Mouse (Mus musculus): ENCODE data around the gene Olfr1297. TPM values are rescaled to one million over a fixed set of nuclear protein-coding genes. Genes with fewer than 3 reads are reported as not detected.

Gene Olfr1297
- total RNA-seq (2021) (not detected), polyA plus RNA-seq (2012; rRNA removed) (not detected in 2 replicates)
- long read RNA-seq: 0 reads

GRCm38 (mm10) chr2:111626397-111626796 is at the start of gene Olfr1297:
TSS of gene Olfr1297 (minus strand) at chr2:111626497.
- Histone ChIP-seq H3K36me3 (ENCODE audit: control insufficient read depth, insufficient read depth, low read length) (no peaks in the 10 kb centered on the region), H3K27me3 (ENCODE audit: control insufficient read depth, insufficient read depth, low read length) (no peaks in the 10 kb centered on the region), H3K9ac (ENCODE audit: low read depth, low read length) (no peak within 1 kb of the TSS), H3K79me2 (replicated peaks; ENCODE audit: control insufficient read depth, insufficient read depth, low read length) (no peaks in the 10 kb centered on the region), H3K4me3 (no peak within 1 kb of the TSS), H3K27ac (no peak within 1 kb of the TSS), H3K4me1 (ENCODE audit: control insufficient read depth, insufficient read depth, low read length) (no peaks in the 10 kb centered on the region)
- no peak for DNase-seq
- WGBS: 44% methylated on average over 1 of the region's 1 CpGs
- intact Hi-C loops (cut with DNase I): no loop called here
- no peak for TF ChIP-seq EP300 (IDR thresholded peaks at IDR 0.05; ENCODE audit: insufficient read depth, low read depth, low read length)
- no peak for TF ChIP-seq POLR2A (IDR thresholded peaks at IDR 0.05; ENCODE audit: insufficient read depth, low read depth, low read length)
- TF ChIP-seq CTCF (IDR thresholded peaks at IDR 0.05): no peak

- H3K4me1 ChIP-seq (ENCODE audit: control insufficient read depth, insufficient read depth, low read length): no peaks in the 10 kb centered on the region
- H3K27me3 ChIP-seq (ENCODE audit: control insufficient read depth, insufficient read depth, low read length): no peaks in the 10 kb centered on the region
- TF ChIP-seq CTCF (IDR thresholded peaks at IDR 0.05) (no peak), POLR2A (IDR thresholded peaks at IDR 0.05; ENCODE audit: insufficient read depth, low read depth, low read length) (no peak)
- H3K36me3 ChIP-seq (ENCODE audit: control insufficient read depth, insufficient read depth, low read length): no peaks in the 10 kb centered on the region
- WGBS: 59% methylated on average over 4 of the region's 4 CpGs
- H3K9ac ChIP-seq (ENCODE audit: low read depth, low read length): no peak within 1 kb of the TSS
- no peak within 1 kb of the TSS for H3K27ac ChIP-seq
- H3K79me2 ChIP-seq (replicated peaks; ENCODE audit: control insufficient read depth, insufficient read depth, low read length): no peaks in the 10 kb centered on the region
- H3K4me3 ChIP-seq: no peak within 1 kb of the TSS
- intact Hi-C loops (cut with DNase I): no loop called here
- DNase-seq: no peak
These were observed 34.8 kb upstream of the Olfr1297 start, which contains the start of gene Olfr1299 for GRCm38 (mm10) chr2:111661119-111661518. TSS of gene Olfr1299 (plus strand) at chr2:111661419.

- no peaks in the 10 kb centered on the region for H3K36me3 ChIP-seq (ENCODE audit: control insufficient read depth, insufficient read depth, low read length)
- no peak for DNase-seq
- no peaks in the 10 kb centered on the region for H3K4me1 ChIP-seq (ENCODE audit: control insufficient read depth, insufficient read depth, low read length)
- TF ChIP-seq CTCF (IDR thresholded peaks at IDR 0.05) (no peak), EP300 (IDR thresholded peaks at IDR 0.05; ENCODE audit: insufficient read depth, low read depth, low read length) (no peak), POLR2A (IDR thresholded peaks at IDR 0.05; ENCODE audit: insufficient read depth, low read depth, low read length) (no peak)
- no peak within 1 kb of the TSS for H3K9ac ChIP-seq (ENCODE audit: low read depth, low read length)
- H3K27ac ChIP-seq: no peak within 1 kb of the TSS
- H3K79me2 ChIP-seq (replicated peaks; ENCODE audit: control insufficient read depth, insufficient read depth, low read length): no peaks in the 10 kb centered on the region
- H3K27me3 ChIP-seq (ENCODE audit: control insufficient read depth, insufficient read depth, low read length): no peaks in the 10 kb centered on the region
- no peak within 1 kb of the TSS for H3K4me3 ChIP-seq
- 62% methylated on average over 1 of the region's 1 CpGs for WGBS
- intact Hi-C loops (cut with DNase I): no loop called here
These were observed 22.8 kb upstream of the Olfr1297 start, which contains the start of gene Olfr1298 for GRCm38 (mm10) chr2:111649101-111649500. TSS of gene Olfr1298 (minus strand) at chr2:111649201.

- TF ChIP-seq EP300 (IDR thresholded peaks at IDR 0.05; ENCODE audit: insufficient read depth, low read depth, low read length) (no peak), CTCF (IDR thresholded peaks at IDR 0.05) (no peak), POLR2A (IDR thresholded peaks at IDR 0.05; ENCODE audit: insufficient read depth, low read depth, low read length) (no peak)
- Histone ChIP-seq H3K9ac (ENCODE audit: low read depth, low read length) (no peak within 1 kb of the TSS), H3K4me3 (no peak within 1 kb of the TSS), H3K36me3 (ENCODE audit: control insufficient read depth, insufficient read depth, low read length) (no peaks in the 10 kb centered on the region), H3K4me1 (ENCODE audit: control insufficient read depth, insufficient read depth, low read length) (no peaks in the 10 kb centered on the region), H3K27me3 (ENCODE audit: control insufficient read depth, insufficient read depth, low read length) (no peaks in the 10 kb centered on the region), H3K27ac (no peak within 1 kb of the TSS), H3K79me2 (replicated peaks; ENCODE audit: control insufficient read depth, insufficient read depth, low read length) (no peaks in the 10 kb centered on the region)
- intact Hi-C loops (cut with DNase I): no loop called here
- DNase-seq: no peak
These were observed 56.7 kb downstream of the Olfr1297 start, which contains the start of gene Olfr1295 for GRCm38 (mm10) chr2:111569581-111569980. TSS of gene Olfr1295 (minus strand) at chr2:111569681.

Other genes starting within 250 kb of the Olfr1297 start
- not detected for gene Olfr1286, start 203.4 kb downstream of the Olfr1297 start, total RNA-seq (2021)
- gene Olfr1286, start 203.4 kb downstream of the Olfr1297 start, polyA plus RNA-seq (2012; rRNA removed): not detected in 2 replicates
- gene Olfr1287, start 177.4 kb downstream of the Olfr1297 start, total RNA-seq (2021): not detected
- gene Olfr1287, start 177.4 kb downstream of the Olfr1297 start, polyA plus RNA-seq (2012; rRNA removed): not detected in 2 replicates
- gene Olfr1288, start 152.4 kb downstream of the Olfr1297 start, total RNA-seq (2021): not detected
- not detected in 2 replicates for gene Olfr1288, start 152.4 kb downstream of the Olfr1297 start, polyA plus RNA-seq (2012; rRNA removed)
- gene Olfr1289, start 145.7 kb downstream of the Olfr1297 start, total RNA-seq (2021): not detected
- not detected in 2 replicates for gene Olfr1289, start 145.7 kb downstream of the Olfr1297 start, polyA plus RNA-seq (2012; rRNA removed)
- gene Olfr1290, start 132.7 kb downstream of the Olfr1297 start, total RNA-seq (2021): not detected
- gene Olfr1290, start 132.7 kb downstream of the Olfr1297 start, polyA plus RNA-seq (2012; rRNA removed): not detected in 2 replicates
- gene Olfr1291-ps1, start 129.3 kb downstream of the Olfr1297 start, total RNA-seq (2021): not detected
- gene Olfr1291-ps1, start 129.3 kb downstream of the Olfr1297 start, polyA plus RNA-seq (2012; rRNA removed): not detected in 2 replicates
- not detected for gene Olfr1293-ps, start 101.3 kb downstream of the Olfr1297 start, total RNA-seq (2021)
- not detected in 2 replicates for gene Olfr1293-ps, start 101.3 kb downstream of the Olfr1297 start, polyA plus RNA-seq (2012; rRNA removed)
- not detected for gene Olfr1294, start 86.2 kb downstream of the Olfr1297 start, total RNA-seq (2021)
- gene Olfr1294, start 86.2 kb downstream of the Olfr1297 start, polyA plus RNA-seq (2012; rRNA removed): not detected in 2 replicates
- gene Olfr1295, start 56.8 kb downstream of the Olfr1297 start, total RNA-seq (2021): not detected
- gene Olfr1295, start 56.8 kb downstream of the Olfr1297 start, polyA plus RNA-seq (2012; rRNA removed): not detected in 2 replicates
- gene Olfr1298, start 22.7 kb upstream of the Olfr1297 start, total RNA-seq (2021): not detected
- not detected in 2 replicates for gene Olfr1298, start 22.7 kb upstream of the Olfr1297 start, polyA plus RNA-seq (2012; rRNA removed)
- gene Olfr1299, start 34.9 kb upstream of the Olfr1297 start, total RNA-seq (2021): not detected
- gene Olfr1299, start 34.9 kb upstream of the Olfr1297 start, polyA plus RNA-seq (2012; rRNA removed): not detected in 2 replicates
- gene Olfr1301, start 124.5 kb upstream of the Olfr1297 start, total RNA-seq (2021): not detected
- not detected in 2 replicates for gene Olfr1301, start 124.5 kb upstream of the Olfr1297 start, polyA plus RNA-seq (2012; rRNA removed)
- gene Olfr1302, start 150.9 kb upstream of the Olfr1297 start, total RNA-seq (2021): not detected
- gene Olfr1302, start 150.9 kb upstream of the Olfr1297 start, polyA plus RNA-seq (2012; rRNA removed): not detected in 2 replicates
- gene Olfr1303, start 193.8 kb upstream of the Olfr1297 start, total RNA-seq (2021): not detected
- not detected in 2 replicates for gene Olfr1303, start 193.8 kb upstream of the Olfr1297 start, polyA plus RNA-seq (2012; rRNA removed)

Measured in heart, adult 2 months (tissue).